In the genomic region with DNA sequence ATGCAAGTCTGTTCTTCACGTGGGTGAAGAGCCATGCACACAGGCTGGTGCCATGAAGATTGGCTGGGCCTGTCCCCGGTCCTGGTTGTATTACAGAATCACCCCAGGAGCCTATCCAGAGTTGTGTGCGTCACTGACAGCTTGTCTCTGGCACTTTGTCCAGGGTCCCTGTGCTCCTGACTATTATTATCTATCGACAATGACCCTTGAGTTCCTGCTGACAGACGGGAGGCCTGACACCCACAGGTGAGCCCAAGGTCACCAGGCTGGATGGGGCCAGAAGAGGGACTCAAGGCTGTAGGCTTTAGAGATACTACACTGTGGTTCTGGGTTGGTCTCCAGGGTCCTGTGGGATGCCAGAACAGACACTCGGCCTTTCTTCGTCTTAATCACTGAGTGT, we compare ENCODE assay signal across 30 mouse cellular contexts. TPM values are rescaled to one million over a fixed set of nuclear protein-coding genes. Genes with fewer than 3 reads are reported as not detected.
A peak's percentile ranks its signal among the peaks of the same experiment; 100 is the strongest.
DNase-seq lines count a peak whose midpoint lies in the region; ATAC-seq and TF ChIP-seq lines count a peak whose summit lies in the region.
"Had no signal": no experiment of that assay in that cellular context is flagged by ENCODE, and none has a peak within 500 bp of the region (broad histone marks: within the 10 kb centered on the region; RNA-seq: fewer than 3 reads in every experiment).

No protein-coding gene starts in this region.

- WGBS in intestine, embryonic 16.5 days: 73% methylated on average over 7 of the region's 7 CpGs
- WGBS in intestine, embryonic 15.5 days: 78% methylated on average over 7 of the region's 7 CpGs
- WGBS in heart, embryonic 16.5 days: 32% methylated on average over 7 of the region's 7 CpGs

- no peak overlapping the region for H3K27ac ChIP-seq in intestine, embryonic 16.5 days (ENCODE audit: low read length)
- H3K27ac ChIP-seq in intestine, embryonic 15.5 days: no peak overlapping the region
- H3K27ac ChIP-seq in heart, embryonic 16.5 days (ENCODE audit: low read length): peak overlapping the region; percentile 88
- H3K27ac ChIP-seq: embryonic facial prominence, embryonic 10.5 days; forebrain, embryonic 10.5 days; hindbrain, embryonic 15.5 days; kidney, embryonic 15.5 days; limb, embryonic 13.5 days; liver, embryonic 12.5 days; midbrain, embryonic 12.5 days had no signal

- no peak overlapping the region for H3K4me2 ChIP-seq in intestine, embryonic 16.5 days (ENCODE audit: low read depth, low read length)
- no peak overlapping the region for H3K4me2 ChIP-seq in intestine, embryonic 15.5 days (replicated peaks)
- peak overlapping the region; percentile 62 for H3K4me2 ChIP-seq in heart, embryonic 16.5 days (ENCODE audit: low read depth, low read length)
- H3K4me2 ChIP-seq in myocyte (ENCODE audit: low read depth): peak overlapping the region; percentile 64
- H3K4me2 ChIP-seq: hindbrain, embryonic 15.5 days; kidney, embryonic 15.5 days; limb, embryonic 13.5 days; liver, embryonic 12.5 days; midbrain, embryonic 12.5 days had no signal

- no peaks in the 10 kb centered on the region for H3K79me2 ChIP-seq in myocyte (ENCODE audit: control insufficient read depth, insufficient read depth)

- H3K36me3 ChIP-seq in intestine, embryonic 16.5 days (ENCODE audit: control insufficient read depth, insufficient read depth, low read length): no peaks in the 10 kb centered on the region
- no peaks in the 10 kb centered on the region for H3K36me3 ChIP-seq in intestine, embryonic 15.5 days
- peaks cover 5% of the 10 kb centered on the region; the same call in 1 of the 2 replicates for H3K36me3 ChIP-seq in heart, embryonic 16.5 days (ENCODE audit: control insufficient read depth, insufficient read depth)
- H3K36me3 ChIP-seq in myocyte (ENCODE audit: control insufficient read depth, insufficient read depth): no peaks in the 10 kb centered on the region
- H3K36me3 ChIP-seq: embryonic facial prominence, embryonic 10.5 days; forebrain, embryonic 10.5 days; hindbrain, embryonic 15.5 days; kidney, embryonic 15.5 days; limb, embryonic 13.5 days; liver, embryonic 12.5 days; midbrain, embryonic 12.5 days had no signal

- no peak overlapping the region for H3ac ChIP-seq in myocyte (ENCODE audit: control insufficient read depth, insufficient read length)

- no peaks in the 10 kb centered on the region for H3K27me3 ChIP-seq in intestine, embryonic 16.5 days (replicated peaks; ENCODE audit: control insufficient read depth, insufficient read depth, low read length)
- H3K27me3 ChIP-seq in intestine, embryonic 15.5 days (replicated peaks): no peaks in the 10 kb centered on the region
- H3K27me3 ChIP-seq in heart, embryonic 16.5 days (ENCODE audit: control insufficient read depth, insufficient read depth, low read length): no peaks in the 10 kb centered on the region
- no peaks in the 10 kb centered on the region for H3K27me3 ChIP-seq in myocyte (ENCODE audit: control insufficient read depth, insufficient read depth, insufficient read length)
- H3K27me3 ChIP-seq: hindbrain, embryonic 15.5 days; kidney, embryonic 15.5 days; limb, embryonic 13.5 days had no signal

- H3K9me3 ChIP-seq in intestine, embryonic 16.5 days (ENCODE audit: control insufficient read depth, low read length): no peaks in the 10 kb centered on the region
- no peaks in the 10 kb centered on the region for H3K9me3 ChIP-seq in intestine, embryonic 15.5 days
- H3K9me3 ChIP-seq in heart, embryonic 16.5 days (replicated peaks; ENCODE audit: control insufficient read depth, low read length): no peaks in the 10 kb centered on the region
- H3K9me3 ChIP-seq: embryonic facial prominence, embryonic 10.5 days; forebrain, embryonic 10.5 days; hindbrain, embryonic 15.5 days; kidney, embryonic 15.5 days; limb, embryonic 13.5 days; liver, embryonic 12.5 days; midbrain, embryonic 12.5 days had no signal

- H3K9ac ChIP-seq in intestine, embryonic 16.5 days (ENCODE audit: low read depth, low read length): no peak overlapping the region
- H3K9ac ChIP-seq in intestine, embryonic 15.5 days: no peak overlapping the region
- H3K9ac ChIP-seq in heart, embryonic 16.5 days (ENCODE audit: low read length): peak overlapping the region; percentile 74
- H3K9ac ChIP-seq: hindbrain, embryonic 15.5 days; kidney, embryonic 15.5 days; limb, embryonic 13.5 days; liver, embryonic 12.5 days; midbrain, embryonic 12.5 days had no signal

- TF ChIP-seq POLR2A in myocyte (IDR thresholded peaks at IDR 0.05; ENCODE audit: insufficient read length, low read depth): no peak

- peak; percentile 6 for DNase-seq in adrenal gland, postnatal 14 days
- no peak for DNase-seq in adrenal gland, postnatal 36 days
- DNase-seq in ovary, adult 18-20 months (ENCODE audit: low spot score): no peak
- no peak for DNase-seq in kidney, adult 11 months
- DNase-seq: adrenal gland, postnatal 25 days; cerebellum, adult 11 months; cerebellum, postnatal 10 days; kidney, postnatal 36 days; lung, adult 18-20 months; lung, postnatal 10 days; right cerebral cortex, postnatal 14 days; spleen, adult 18-20 months; thymus, adult 18-20 months; thymus, postnatal 36 days had no signal

- peak; percentile 22; the same call in 1 of the 2 replicates for ATAC-seq in intestine, embryonic 16.5 days
- no peak for ATAC-seq in intestine, embryonic 15.5 days
- ATAC-seq in heart, embryonic 16.5 days (replicated peaks; ENCODE audit: extremely low read depth, insufficient read depth, low FRiP score): peak; percentile 73
- ATAC-seq: liver, embryonic 12.5 days had no signal

- H3K4me1 ChIP-seq in intestine, embryonic 16.5 days (ENCODE audit: control insufficient read depth, insufficient read depth, low read length): peaks cover 3% of the 10 kb centered on the region; the same call in 1 of the 2 replicates
- H3K4me1 ChIP-seq in intestine, embryonic 15.5 days (replicated peaks): no peaks in the 10 kb centered on the region
- peaks cover 65% of the 10 kb centered on the region for H3K4me1 ChIP-seq in heart, embryonic 16.5 days (ENCODE audit: control insufficient read depth, insufficient read depth, low read length)
- H3K4me1 ChIP-seq: liver, embryonic 12.5 days; midbrain, embryonic 12.5 days had no signal

- no peak overlapping the region for H3K4me3 ChIP-seq in intestine, embryonic 16.5 days (ENCODE audit: low read length)
- no peak overlapping the region for H3K4me3 ChIP-seq in intestine, embryonic 15.5 days (replicated peaks)
- H3K4me3 ChIP-seq in heart, embryonic 16.5 days (ENCODE audit: low read length): peak overlapping the region; percentile 48; the same call in 1 of the 2 replicates
- no peak overlapping the region for H3K4me3 ChIP-seq in myocyte
- H3K4me3 ChIP-seq: embryonic facial prominence, embryonic 10.5 days; forebrain, embryonic 10.5 days; hindbrain, embryonic 15.5 days; kidney, embryonic 15.5 days; limb, embryonic 13.5 days; liver, embryonic 12.5 days; midbrain, embryonic 12.5 days had no signal

TF ChIP-seq in myocyte, 11 proteins besides CTCF, POLR2A, EP300 and RAD21:
- TF ChIP-seq MYOD1 (IDR thresholded peaks at IDR 0.05; ENCODE audit: control insufficient read depth in 1 of 3, insufficient read length in 2 of 3, low read depth in 2 of 3): peak in 1 of 3 experiments; percentile 31
- TF ChIP-seq TCF12 (IDR thresholded peaks at IDR 0.05; ENCODE audit: insufficient read depth, poor library complexity, severe bottlenecking): no peak

RNA-seq across cellular contexts. Expression of a gene that starts 25.0 kb away (rescaled TPM):
- total RNA-seq in adrenal gland, postnatal 14 days (2021): 24.3 and 26.2 TPM in 2 replicates
- total RNA-seq in adrenal gland, postnatal 36 days (2021): 10 to 100 TPM; 12.9 to 22.4 TPM
- polyA plus RNA-seq in intestine, embryonic 16.5 days (2015; fragmentation: Nextera tagmentation; extraction: Ambion mirVana): 0.38 and 0.42 TPM in 2 replicates
- polyA plus RNA-seq in intestine, embryonic 15.5 days (2015; fragmentation: Nextera tagmentation; extraction: Ambion mirVana): 0.63 and 0.69 TPM in 2 replicates
- polyA plus RNA-seq in heart, embryonic 16.5 days (2015; fragmentation: Nextera tagmentation; extraction: Ambion mirVana): 0.11 and 0.30 TPM in 2 replicates
- 4.8 TPM for polyA plus RNA-seq in myocyte (2012; fragmentation: generic; extraction: Trizol)
- total RNA-seq: granulocyte monocyte progenitor cell, adult 5-6 weeks; megakaryocyte progenitor cell, adult 5-6 weeks; monocyte, adult 5-6 weeks had no signal
- polyA plus RNA-seq: hindbrain, embryonic 15.5 days; limb, embryonic 13.5 days; midbrain, embryonic 12.5 days; neural tube, embryonic 11.5 days had no signal

RNA-seq across cellular contexts. Expression of a gene that starts 30.9 kb away (rescaled TPM):
- total RNA-seq in adrenal gland, postnatal 14 days (2021): 5.9 and 6.8 TPM in 2 replicates
- 1 to 10 TPM in 1 of 2 experiments, under 1 TPM in 1; 0.43 to 1.7 TPM for total RNA-seq in adrenal gland, postnatal 36 days (2021)
- polyA plus RNA-seq in intestine, embryonic 16.5 days (2015; fragmentation: Nextera tagmentation; extraction: Ambion mirVana): 0.48 and 0.56 TPM in 2 replicates
- polyA plus RNA-seq in intestine, embryonic 15.5 days (2015; fragmentation: Nextera tagmentation; extraction: Ambion mirVana): 0.24 and 0.44 TPM in 2 replicates
- 977 and 1,096 TPM in 2 replicates for polyA plus RNA-seq in heart, embryonic 16.5 days (2015; fragmentation: Nextera tagmentation; extraction: Ambion mirVana)
- polyA plus RNA-seq in myocyte (2012; fragmentation: generic; extraction: Trizol): 1,055 TPM
- total RNA-seq: granulocyte monocyte progenitor cell, adult 5-6 weeks; left cerebral cortex, postnatal 14 days; megakaryocyte progenitor cell, adult 5-6 weeks; monocyte, adult 5-6 weeks had no signal
- polyA plus RNA-seq: midbrain, embryonic 12.5 days had no signal

Comparison
In these comparisons a context has a peak if more than half of its experiments do, and no peak if none do; other contexts are left out.
1. H3K4me2 ChIP-seq: peak in heart, embryonic 16.5 days (single experiment) and myocyte (single experiment); none in intestine, embryonic 16.5 days (single experiment) and intestine, embryonic 15.5 days (single experiment).
2. RNA of a gene that starts 30.9 kb away (polyA plus RNA-seq): 1,055 TPM in myocyte (single experiment) and 977 to 1,096 TPM in heart, embryonic 16.5 days; 0.48 to 0.56 TPM in intestine, embryonic 16.5 days and 0.24 to 0.44 TPM in intestine, embryonic 15.5 days; every median in the first group is over 100 times any median in the second.